Mouse (Mus musculus) hindbrain, embryonic 11.5 days (tissue): ENCODE data around the gene Tsen15. TPM values are rescaled to one million over a fixed set of nuclear protein-coding genes. Genes with fewer than 3 reads are reported as not detected.

Experiments used
- ATAC-seq: fragments of 200-750 bp; cut with Nextera tagmentation; 2 replicates; pipeline ENCODE4 v1.8.0; 2017; ENCODE audit warnings: mild to moderate bottlenecking, moderate TSS enrichment, moderate library complexity; ENCODE audit not compliant: low FRiP score
- DNase-seq: peaks from one replicate; pipeline ENCODE4 v3.0.0-alpha.2; 2015; ENCODE audit warnings: low spot score
- H3K27ac ChIP-seq: fragments of 300-500 bp; sonication (generic); 2 replicates; pipeline ENCODE4 v1.5.1; 2014; ENCODE audit warnings: mild to moderate bottlenecking, low read depth, low read length
- H3K27me3 ChIP-seq: fragments of 300-500 bp; sonication (generic); 2 replicates; pipeline ENCODE4 v1.6.1; 2014; ENCODE audit warnings: mild to moderate bottlenecking, low read length, moderate library complexity, mixed read lengths; ENCODE audit not compliant: control insufficient read depth, insufficient read depth
- H3K36me3 ChIP-seq: fragments of 300-500 bp; sonication (generic); 2 replicates; pipeline ENCODE4 v1.6.1; 2014; ENCODE audit warnings: mild to moderate bottlenecking, low read length, moderate library complexity, mixed read lengths; ENCODE audit not compliant: control insufficient read depth, insufficient read depth
- H3K4me1 ChIP-seq: fragments of 300-500 bp; sonication (generic); replicated peaks from 2 replicates; pipeline ENCODE4 v1.6.1; 2014; ENCODE audit warnings: low read length, mixed read lengths; ENCODE audit not compliant: control insufficient read depth, insufficient read depth
- H3K4me2 ChIP-seq: fragments of 300-500 bp; sonication (generic); replicated peaks from 2 replicates; pipeline ENCODE4 v1.6.1; 2014; ENCODE audit warnings: mild to moderate bottlenecking, low read depth, low read length
- H3K4me3 ChIP-seq: fragments of 300-500 bp; sonication (generic); 2 replicates; pipeline ENCODE4 v1.5.1; 2014; ENCODE audit warnings: low read depth, low read length
- H3K9ac ChIP-seq: fragments of 300-500 bp; sonication (generic); 2 replicates; pipeline ENCODE4 v1.6.1; 2014; ENCODE audit warnings: low read depth, low read length
- H3K9me3 ChIP-seq: fragments of 300-500 bp; sonication (generic); 2 replicates; pipeline ENCODE4 v1.6.1; 2016; ENCODE audit warnings: low read length; ENCODE audit not compliant: control insufficient read depth
- WGBS: fragments of 180-500 bp; shearing (Covaris S2); extraction: QIAGEN DNeasy Blood & Tissue Kit; methylation state at CpG from one replicate; pipeline ENCODE4 v1.1.7; 2014; 5-methylcytosine and 5-hydroxymethylcytosine counted together
- polyA plus RNA-seq: library from polyadenylated mRNA; unstranded; fragments of >200 nt; fragmentation: Nextera tagmentation; extraction: Ambion mirVana; gene quantifications from 2 replicates; pipeline ENCODE4 v1.2.1, GENCODE M21; 2014

Tsen15 gene
- polyA plus RNA-seq, 1 experiment from 2014 or later = 54.2 TPM

- no peak for ATAC-seq
These were observed 38.5 kb downstream of the Tsen15 start for GRCm38 (mm10) chr1:152347946-152348345.

GRCm38 (mm10) chr1:152324024-152324423 lies 62.5 kb downstream of the Tsen15 start:
- Histone ChIP-seq H3K4me2 (no peak overlapping the region), H3K9ac (no peak overlapping the region), H3K4me3 (no peak overlapping the region), H3K4me1 (no peaks in the 10 kb centered on the region), H3K9me3 (no peaks in the 10 kb centered on the region), H3K27ac (no peak overlapping the region), H3K36me3 (no peaks in the 10 kb centered on the region), H3K27me3 (no peaks in the 10 kb centered on the region)
- 86% methylated on average over 6 of the region's 6 CpGs for whole genome bisulfite sequencing
- no peak for DNase-seq
- no peak for ATAC-seq

More at GRCm38 (mm10) chr1:152347946-152348345, 38.5 kb downstream of the Tsen15 start:
- Histone ChIP-seq H3K4me1 (no peaks in the 10 kb centered on the region), H3K36me3 (no peaks in the 10 kb centered on the region), H3K9ac (no peak overlapping the region), H3K27me3 (no peaks in the 10 kb centered on the region), H3K4me2 (no peak overlapping the region), H3K4me3 (no peak overlapping the region), H3K27ac (no peak overlapping the region), H3K9me3 (no peaks in the 10 kb centered on the region)
- DNase-seq = no peak

Other genes starting within 250 kb of the Tsen15 start
- 1.7 and 2.7 TPM in 2 replicates for gene Colgalt2, start 13.1 kb upstream of the Tsen15 start, polyA plus RNA-seq